Mouse (Mus musculus) naive thymus-derived CD4-positive, alpha-beta T cell, adult 2 months (primary cell): Measurements from ENCODE around the gene Catsper4.

Experiments used
- DNase-seq: peaks from one replicate; pipeline ENCODE4 v3.0.0-alpha.2; 2011; ENCODE audit warnings: low read depth

Catsper4 gene

DNA sequence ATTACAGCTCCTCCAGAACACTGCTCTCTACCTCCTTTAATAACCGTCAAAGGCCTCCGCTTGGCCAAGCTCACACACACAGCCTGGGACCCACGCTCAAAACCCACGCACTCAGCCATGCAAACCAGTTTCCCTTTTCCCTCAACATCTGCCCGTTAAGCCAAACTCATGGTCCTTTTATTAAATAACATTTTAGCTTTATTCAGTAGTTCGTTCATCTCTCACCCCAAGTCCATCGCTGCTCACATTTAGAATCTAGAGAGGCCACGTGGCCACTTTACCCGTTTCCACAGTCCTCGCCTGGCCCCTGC is 23.7 kb upstream of the Catsper4 start:
- DNase-seq, result no peak

DNA sequence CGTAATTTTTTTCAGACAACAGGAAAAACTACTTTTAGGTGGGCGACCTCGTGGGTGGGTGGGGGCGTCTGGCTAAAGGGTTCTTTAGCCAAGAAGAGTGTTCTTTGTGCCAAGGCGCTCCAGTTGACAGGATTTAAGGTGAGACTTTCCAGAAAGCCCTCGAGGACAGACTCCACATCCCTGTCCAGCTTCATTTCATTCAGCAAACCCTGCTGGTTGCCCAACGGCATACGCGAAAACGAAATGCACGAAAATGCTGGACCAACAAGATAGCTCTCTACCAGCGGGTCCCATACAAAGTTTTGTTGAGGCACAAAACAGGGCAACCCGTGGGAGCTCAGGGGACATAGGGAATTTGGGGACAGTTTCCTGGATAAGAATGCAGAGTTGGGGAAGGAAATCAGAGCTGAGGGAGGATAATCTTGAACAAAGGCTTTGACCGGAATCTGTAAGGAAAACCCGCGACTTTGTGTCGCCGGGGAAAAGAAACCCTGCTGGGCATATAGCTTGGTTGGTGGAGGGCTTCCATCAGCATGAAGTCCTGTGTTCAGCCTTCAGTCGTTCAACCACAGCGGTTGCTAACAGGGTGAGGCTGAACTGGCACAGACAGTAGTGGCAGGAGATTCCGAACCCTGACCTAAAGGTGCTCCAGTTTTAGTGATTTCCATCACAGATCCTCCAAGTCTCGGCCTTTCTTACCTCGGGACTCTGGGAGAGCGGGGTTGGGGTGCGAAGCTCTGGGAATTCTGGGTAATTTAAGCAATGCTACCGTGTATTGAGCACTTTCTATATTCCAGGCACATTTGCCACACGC is 23.1 kb upstream of the Catsper4 start:
- DNase-seq, result no peak

DNA sequence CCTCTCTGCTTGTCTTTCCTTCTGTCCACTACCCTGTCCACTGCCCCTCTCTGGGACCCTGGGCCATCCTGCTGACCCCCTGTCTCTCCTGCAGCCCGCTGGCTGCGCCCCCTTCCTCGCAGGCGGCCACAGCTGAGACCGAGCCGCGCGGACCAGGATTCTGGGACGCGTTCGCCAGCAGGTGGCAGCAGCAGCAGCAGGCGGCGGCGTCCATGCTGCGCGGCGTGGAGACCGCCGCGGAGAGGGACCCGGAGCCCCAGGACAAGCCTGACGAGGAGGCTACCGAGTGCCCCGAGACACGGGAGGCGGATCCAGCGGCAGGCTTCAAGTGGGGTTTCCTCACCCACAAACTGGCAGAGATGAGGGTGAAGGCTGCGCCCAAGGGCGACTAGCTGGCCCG is 22.5 kb upstream of the Catsper4 start:
- DNase-seq, result peak; percentile 82

DNA sequence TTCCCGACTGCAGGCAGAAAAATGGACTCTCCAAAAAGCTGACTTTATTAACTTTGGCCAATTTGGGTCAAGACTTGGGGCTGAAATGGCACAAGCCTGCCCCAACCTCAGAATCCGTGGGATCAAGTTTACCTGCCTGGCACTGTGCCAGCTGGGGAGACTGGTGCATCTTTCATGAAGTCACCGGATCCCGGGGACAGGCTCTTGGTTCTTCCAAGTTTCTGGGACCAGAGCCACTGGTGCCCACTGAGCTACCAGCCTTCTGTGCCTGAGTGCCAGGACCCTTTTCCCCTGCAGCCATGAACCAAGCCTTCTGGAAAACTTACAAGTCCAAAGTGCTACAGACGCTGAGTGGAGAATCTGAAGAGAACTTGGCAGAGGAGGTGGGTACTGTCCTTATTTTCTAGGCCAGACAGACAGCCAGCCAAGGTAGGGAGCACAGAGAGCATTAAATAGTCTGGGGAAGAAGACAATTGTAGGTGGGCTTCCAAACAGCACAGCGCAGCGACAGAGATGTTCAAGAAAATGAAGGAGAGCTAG is 19.6 kb upstream of the Catsper4 start, which contains the start of gene Gm30191:
TSS of gene Gm30191 (plus strand) at position 217 of the 540 bp plus-strand sequence.
- DNase-seq, result no peak

DNA sequence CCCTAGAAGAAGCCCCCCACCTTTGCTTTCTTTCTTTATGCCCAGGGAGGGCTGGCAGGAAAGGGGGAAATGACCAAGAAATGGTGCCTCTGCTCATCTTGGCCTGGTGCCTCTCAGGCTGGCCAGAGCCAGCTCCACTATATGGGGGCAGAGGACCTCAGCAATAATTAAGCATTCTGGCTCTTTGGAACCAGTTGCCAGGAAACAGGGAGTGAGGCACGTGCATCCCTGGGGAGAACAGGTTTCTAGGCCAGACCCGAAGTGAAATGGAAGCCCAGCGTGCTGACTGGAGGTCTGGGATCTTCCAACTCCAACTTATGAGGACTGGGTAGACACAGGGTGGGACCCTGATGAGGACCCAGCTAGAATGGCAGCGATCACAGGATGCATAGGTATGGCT is 19.1 kb upstream of the Catsper4 start:
- peak; percentile 26 for DNase-seq

DNA sequence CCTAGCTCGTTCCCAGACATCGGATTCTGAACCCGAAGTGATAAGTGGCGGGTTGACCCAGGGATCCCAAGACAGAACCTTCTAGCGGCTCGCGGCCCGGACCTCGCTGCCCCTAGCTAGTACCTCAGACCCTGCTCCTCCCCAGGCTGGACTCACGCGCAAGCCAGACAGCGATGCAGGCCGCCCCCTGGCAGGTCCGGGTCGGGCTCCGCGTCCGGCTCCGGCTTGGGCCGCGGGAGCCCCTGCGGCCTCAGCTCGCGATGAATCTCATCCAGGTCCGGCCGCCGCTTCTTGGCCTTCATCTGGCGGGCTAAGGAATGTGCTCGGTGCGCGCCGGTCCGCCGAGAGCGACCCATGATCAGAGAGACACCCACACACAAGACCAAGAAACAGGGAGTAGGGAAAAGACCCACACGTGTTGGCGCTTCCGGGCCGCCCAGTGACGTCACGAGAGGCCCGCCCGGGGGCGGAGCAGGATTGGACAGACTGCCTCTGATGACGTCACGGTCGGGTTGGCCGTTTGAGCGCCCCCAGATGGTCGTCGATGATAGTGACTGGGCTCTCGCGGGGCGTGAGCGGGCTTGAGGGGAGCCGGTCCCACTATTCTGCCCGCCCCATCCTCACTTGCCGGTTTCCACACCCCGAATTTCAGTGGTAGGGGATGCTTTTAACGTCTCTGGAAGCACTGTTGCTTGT is 18.1 kb upstream of the Catsper4 start, which contains the start of gene Zfp593:
TSS of gene Zfp593 (minus strand) at position 445 of the 696 bp plus-strand sequence.
- peak; percentile 96 for DNase-seq

DNA sequence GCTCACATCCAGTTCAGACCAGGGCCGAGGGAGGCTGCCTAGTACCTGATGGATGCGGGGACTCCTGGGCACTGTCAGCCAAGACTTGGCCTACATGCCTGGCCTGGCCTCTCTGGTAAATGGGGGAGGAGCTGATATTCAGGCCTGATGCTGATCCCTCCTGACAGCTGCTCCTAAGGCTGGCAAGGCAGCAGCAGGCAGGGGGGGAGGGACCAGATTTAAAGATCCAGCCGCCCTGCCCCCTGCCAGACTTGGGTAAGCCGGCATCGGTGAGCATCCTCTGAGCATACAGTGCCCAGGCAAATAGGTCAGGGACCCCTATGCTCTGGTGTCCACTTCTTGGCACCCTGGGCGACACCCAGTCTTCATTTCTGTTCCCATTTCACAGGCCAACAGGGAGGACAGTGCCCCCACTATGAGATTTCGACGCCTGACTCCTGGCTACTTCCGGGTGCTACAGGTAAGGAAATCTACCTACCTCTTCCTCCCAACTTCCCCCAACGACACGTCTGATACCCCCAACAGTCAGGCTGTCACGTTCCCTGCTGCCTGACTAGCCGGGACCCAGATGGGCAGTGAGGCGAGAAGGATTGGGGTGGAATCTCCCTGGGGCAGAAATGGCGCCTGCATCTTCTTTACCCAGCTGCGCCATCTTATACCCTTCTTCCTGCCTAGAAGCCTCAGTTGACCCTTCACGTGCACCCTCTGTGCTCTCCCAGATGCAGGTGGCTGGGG is 16.5 kb upstream of the Catsper4 start, which contains the start of gene E130218I03Rik:
TSS of gene E130218I03Rik (plus strand) at position 147 of the 735 bp plus-strand sequence.
- DNase-seq, result no peak

DNA sequence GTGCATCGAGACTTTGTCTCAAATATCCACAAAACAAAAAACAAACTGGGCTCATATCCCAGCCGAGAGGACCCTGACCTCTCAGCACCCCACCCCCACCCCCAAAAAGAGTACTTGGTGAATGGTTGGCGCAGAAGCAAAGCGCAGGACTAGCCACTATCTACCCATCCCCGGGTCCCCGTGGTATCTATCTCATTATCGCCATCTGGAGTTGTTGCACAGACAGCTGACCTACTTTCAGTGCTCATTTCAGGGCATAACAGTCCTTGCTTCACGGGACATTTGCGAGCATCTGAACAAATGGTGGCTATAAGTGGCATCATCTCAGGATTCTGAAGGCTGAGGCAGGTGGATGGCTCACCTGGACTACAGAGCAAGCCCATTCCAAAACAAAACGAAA is 11.5 kb upstream of the Catsper4 start:
- DNase-seq, result no peak

DNA sequence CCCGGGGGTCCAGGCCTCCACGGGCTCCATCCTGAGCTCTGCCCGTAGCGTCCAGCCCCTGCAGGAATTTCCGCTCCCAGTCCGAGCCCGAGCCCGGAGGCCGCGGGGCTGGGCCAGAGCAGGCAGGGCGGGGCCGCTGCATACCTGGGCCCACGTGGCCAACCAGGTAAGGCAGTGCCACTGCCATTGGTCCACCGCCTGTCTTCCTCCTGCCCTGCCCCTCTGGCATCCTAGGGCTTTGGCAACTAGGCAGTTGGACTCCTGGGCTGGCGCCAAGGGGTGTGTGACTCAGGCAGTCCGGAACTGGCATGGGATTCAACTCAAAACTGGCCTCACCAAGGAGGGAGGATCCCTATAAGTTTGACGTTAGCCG is 11.1 kb upstream of the Catsper4 start, which contains the start of gene Cnksr1:
TSS of gene Cnksr1 (minus strand) at position 121 of the 373 bp plus-strand sequence.
- no peak for DNase-seq

DNA sequence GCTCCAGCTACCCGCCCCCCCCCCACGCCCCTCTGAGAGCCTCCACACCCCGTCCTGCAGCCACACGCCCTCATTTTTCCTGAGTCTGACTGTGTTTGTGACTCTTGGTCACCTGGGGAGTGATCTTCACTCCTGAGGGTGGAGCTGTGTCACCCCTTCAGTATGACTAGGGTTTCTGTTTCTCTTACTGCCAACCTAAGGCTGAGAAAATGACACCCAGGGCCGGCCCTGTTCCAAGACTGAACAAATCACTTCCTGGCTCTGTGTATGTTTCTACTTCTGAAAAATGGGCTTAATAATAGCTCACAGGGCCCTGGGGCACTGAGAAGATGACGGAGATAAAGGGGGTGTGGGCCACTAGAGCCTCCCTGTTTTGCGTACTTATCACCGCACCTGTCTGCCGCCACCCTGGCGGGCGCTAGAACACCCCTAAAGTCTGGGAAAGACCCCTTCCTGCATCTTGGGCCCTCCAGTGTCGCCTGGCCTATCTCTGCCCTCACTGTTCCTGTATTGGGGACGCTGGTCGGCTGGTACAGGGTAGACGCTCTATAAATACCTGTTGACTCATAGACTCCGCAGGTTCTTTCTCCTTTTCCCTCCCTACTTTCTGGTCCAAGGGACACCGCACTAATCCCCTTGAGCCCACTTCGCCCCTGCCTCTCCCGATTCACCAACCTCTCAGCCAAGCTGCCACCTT is 10.5 kb upstream of the Catsper4 start:
- no peak for DNase-seq

DNA sequence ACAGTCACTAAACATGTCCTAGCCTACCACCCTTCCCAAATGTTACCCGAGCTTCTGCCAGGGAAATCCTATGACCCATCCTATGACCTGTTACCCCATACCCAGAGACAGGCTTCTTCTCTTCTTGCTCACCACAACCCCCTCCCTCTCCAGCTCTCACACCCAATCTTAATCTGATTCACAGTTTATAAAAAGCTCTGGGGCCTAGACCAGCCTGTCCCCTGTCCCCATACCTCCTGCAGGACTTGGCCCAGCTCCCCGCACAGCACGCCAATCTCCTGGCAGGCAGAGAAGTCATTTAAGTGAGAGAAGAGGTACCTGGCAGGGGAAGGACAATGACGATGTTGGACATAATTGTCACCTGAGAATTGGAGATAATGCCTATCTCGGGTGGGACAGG is 7.7 kb upstream of the Catsper4 start:
- no peak for DNase-seq

DNA sequence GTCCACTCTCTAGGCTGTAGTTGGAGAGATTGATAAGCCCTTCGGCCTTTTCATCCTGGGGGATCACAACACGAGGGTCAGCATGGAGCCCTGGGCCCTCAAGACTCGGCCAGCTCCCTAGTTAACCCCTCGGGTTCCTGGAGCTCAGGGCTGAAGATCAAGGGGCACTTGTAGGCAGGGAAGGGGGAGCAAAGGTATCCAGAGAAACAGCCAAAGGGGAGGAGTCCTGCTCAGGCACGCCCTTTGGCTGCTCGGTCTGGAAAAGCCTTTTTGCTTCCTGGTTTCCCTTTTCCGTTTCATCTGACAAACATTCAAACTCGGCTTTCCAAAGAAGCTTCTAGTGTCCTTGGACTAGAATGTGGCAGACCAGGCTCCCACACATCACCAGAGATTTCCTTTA is 3.2 kb upstream of the Catsper4 start:
- DNase-seq, result no peak

DNA sequence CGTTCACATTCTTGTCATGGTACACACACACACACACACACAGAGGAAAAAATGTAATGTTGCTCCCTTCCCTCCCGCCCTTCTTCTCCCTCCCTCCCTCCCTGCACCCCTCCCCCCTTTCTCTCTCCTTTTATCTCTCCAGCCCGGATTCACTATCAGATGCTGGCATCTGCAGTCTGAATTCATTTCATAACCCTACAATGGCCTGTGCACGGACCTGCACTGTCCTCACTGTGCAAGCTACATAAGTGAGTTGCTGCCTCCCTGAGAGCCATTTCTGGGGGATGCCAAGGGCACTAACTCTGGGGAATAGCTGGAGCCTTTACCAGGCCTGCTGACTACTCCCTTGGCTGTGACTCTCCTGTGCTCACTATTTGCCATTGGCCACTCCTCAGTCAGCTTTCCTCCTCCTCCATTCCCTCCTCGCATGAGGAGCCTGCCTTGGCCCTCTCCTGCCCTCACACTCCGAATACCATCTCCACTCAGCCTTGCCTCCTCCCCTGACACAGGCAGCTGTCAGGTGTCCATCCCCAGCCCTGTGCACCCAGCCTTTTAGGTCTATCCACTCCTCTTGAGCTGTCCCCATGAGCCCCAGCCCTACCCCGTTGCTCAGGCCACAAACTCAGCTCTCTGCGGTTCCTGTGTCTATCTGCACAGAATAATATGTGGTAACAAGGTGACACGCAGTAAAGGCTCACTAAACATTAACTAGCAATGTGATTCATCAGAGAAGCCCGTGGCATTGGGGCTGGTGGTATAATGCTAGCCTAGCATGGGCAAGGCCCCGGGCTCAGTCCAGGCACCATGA is 4.2 kb downstream of the Catsper4 start:
- DNase-seq, result no peak

DNA sequence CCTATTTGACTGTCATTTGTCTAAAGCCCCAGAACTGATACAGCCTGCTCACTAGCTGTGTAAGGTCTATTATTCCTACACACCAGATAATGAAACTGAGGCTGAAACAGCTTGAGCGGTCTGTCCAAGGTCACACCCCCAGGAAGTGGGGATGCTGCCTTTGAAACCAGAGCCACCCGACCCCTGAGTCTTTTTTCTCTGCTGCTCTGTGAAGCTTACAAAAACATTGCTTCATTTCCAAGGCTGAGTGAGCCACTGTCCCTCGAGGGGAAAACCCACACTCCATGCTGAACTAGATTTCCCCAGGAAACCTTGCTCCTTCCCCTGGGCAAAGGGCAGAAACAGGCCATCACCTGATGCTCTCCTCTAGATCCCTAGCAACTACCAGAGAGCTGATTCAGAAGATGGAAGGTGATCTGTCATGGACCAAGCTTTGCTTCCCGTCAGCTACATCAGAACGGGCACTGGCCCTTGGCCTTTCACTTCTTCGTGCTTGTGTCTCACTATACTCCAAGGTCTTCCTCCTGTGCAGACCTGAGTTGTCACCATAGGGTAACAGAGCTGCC is 20.6 kb downstream of the Catsper4 start:
- DNase-seq, result no peak

DNA sequence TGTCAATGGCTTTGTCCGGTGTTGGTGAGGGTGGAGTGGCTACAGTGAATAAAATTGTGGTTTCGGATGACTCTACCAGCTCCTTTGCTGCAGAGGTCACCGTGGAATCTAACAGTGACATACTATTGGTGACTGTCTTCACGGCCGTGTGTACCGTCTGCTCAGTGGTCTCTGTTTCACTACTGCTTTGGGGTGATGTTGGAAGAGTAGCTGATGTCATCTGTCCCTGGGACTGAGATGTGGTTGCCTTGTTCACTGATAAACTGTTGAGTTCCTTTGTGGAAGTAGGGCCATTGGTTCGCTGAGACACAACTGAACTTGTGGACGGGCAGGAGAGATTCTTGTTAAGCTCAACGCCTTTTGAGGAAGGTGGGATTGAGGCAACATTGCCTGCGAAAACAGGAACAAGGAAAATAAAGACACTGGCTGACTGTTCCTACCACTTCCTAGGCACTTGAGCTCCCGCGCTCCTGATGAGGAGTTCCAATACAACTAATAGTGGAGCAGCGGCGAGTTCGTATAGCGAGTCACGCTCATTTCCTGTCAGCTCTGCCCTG is 23.8 kb downstream of the Catsper4 start:
- no peak for DNase-seq

DNA sequence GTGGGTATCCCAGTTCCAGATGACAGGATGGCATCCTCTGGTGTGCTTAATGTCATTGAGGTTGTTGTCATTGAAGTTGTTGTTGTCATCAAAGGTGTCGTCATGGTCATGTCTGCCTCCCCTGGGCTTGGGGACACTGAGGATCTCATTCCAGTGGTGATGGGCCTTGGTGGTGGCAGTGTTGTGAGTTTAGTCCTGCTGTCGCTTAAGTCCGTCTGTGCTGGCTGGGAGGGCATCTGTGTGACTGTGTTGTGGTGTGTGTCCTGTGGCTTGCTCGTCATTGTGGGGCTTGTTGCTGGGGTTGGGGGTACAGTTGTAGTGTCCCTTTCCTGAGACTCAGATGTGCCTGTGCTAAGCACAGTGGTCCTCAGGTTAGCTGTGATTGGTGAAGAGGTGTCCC is 24.3 kb downstream of the Catsper4 start, which contains the start of gene Gm7534:
TSS of gene Gm7534 (minus strand) at position 101 of the 400 bp plus-strand sequence.
- no peak for DNase-seq

DNA sequence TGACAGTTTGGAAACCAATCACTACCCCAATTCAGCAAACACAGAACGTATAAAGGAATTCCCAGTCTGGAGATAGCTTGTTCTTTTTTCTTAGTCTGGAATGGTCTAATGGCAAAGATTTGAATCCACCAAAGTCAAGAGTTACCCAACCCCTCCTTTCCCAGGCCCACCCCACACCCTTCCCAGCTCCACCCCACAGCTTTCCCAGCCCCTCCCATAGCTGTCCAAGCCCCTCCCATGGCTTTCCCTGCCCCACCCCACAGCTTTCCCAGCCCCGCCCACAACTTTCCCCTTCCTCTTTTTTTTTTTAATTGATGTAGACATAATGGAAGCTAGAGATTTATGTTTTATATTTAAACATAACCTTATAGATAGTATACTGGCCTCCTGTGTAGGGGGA is 27.8 kb downstream of the Catsper4 start:
- no peak for DNase-seq

DNA sequence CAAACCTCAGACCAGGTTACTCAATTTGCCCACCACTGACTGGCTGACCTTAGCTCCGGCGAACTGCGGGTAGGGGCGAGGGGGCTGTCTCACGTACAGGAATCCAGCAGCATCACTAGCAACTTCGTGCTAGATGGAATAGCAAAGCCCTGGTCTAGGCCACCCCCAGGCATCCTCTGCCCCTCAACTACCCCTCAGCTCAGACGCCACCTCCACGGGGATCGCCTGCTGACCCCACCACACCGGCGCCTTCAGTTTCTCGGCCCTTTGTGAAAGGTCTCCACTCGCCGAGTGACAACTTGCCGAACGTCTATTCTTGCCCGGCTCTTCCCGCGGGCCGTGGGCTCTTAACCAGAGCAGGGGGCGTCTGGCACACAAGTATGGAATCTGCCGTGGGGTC is 40.9 kb downstream of the Catsper4 start:
- no peak for DNase-seq

DNA sequence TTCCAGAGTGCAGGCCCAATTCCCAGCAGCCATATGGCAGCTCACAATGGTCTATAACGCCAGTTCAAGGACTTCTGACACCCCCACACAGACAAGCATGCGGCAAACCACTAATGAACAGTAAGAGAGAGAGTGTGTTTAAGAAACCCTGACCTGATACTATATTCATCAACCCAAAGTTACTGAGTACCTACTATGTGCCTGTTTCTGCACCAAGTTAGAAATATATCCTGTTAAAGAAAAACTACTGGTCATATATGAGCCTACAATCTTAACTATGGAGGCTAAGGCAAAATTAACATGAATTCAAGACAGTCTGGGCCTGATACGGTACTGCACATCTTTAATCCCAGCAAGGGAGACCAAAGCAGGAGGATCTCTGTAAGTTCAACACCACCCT is 41.6 kb downstream of the Catsper4 start:
- no peak for DNase-seq

DNA sequence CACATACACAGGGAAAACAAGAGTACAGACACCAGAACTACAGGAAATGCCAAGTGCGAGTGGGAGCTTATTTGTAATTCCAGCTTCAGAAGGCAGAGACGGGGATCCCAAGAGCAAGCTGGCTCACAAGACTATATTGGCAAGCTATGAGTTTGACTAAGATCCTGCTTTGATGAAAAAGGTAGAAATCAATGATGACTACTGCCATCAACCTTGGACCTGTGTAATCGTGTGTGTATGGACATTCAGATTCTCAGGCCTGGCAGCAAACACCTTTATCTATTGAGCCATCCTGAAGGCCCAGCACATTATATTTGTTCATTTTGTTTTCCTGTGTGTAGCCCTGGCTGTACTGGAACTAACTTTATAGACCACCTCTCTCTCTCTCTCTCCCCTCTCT is 43.5 kb downstream of the Catsper4 start:
- DNase-seq, result no peak
